Mouse (Mus musculus): ENCODE results near the gene Lmf2.

Gene Lmf2

GRCm38 (mm10) chr15:89355241-89356187 is at the start of gene Lmf2, which contains the start of gene Ncaph2:
Gene Lmf2 (minus strand): TSS chr15:89355659.
Gene Ncaph2 (plus strand): TSS chr15:89355719.
- peak; percentile 98 for DNase-seq

- DNase-seq, result no peak
Measured at GRCm38 (mm10) chr15:89404831-89405623, 49.6 kb upstream of the Lmf2 start.

GRCm38 (mm10) chr15:89402471-89402870 is 47.0 kb upstream of the Lmf2 start:
- DNase-seq, result no peak

GRCm38 (mm10) chr15:89399716-89400115 is 44.3 kb upstream of the Lmf2 start:
- DNase-seq, result no peak

- DNase-seq, result no peak
Measured at GRCm38 (mm10) chr15:89398146-89398545, 42.7 kb upstream of the Lmf2 start.

GRCm38 (mm10) chr15:89396883-89397282 is 41.4 kb upstream of the Lmf2 start:
- DNase-seq, result no peak

GRCm38 (mm10) chr15:89390081-89390480 is 34.6 kb upstream of the Lmf2 start:
- no peak for DNase-seq

GRCm38 (mm10) chr15:89387127-89387526 is 31.7 kb upstream of the Lmf2 start:
- no peak for DNase-seq

- DNase-seq, result no peak
Measured at GRCm38 (mm10) chr15:89384617-89385016, 29.2 kb upstream of the Lmf2 start, which contains the start of gene Klhdc7b. Gene Klhdc7b (plus strand): TSS chr15:89384917.

- no peak for DNase-seq
Measured at GRCm38 (mm10) chr15:89379429-89379828, 24.0 kb upstream of the Lmf2 start.

- peak; percentile 52 for DNase-seq
Measured at GRCm38 (mm10) chr15:89378831-89379401, 23.5 kb upstream of the Lmf2 start, which contains the start of gene Odf3b. Gene Odf3b (minus strand): TSS chr15:89379282.

GRCm38 (mm10) chr15:89377938-89378828 is 22.7 kb upstream of the Lmf2 start:
- peak; percentile 21 for DNase-seq

GRCm38 (mm10) chr15:89377362-89377761 is 21.9 kb upstream of the Lmf2 start:
- peak; percentile 20 for DNase-seq

GRCm38 (mm10) chr15:89376957-89377356 is 21.5 kb upstream of the Lmf2 start, which contains the start of gene Tymp:
Gene Tymp (minus strand): TSS chr15:89377039.
- no peak for DNase-seq

GRCm38 (mm10) chr15:89376040-89376439 is 20.6 kb upstream of the Lmf2 start:
- DNase-seq, result no peak

- no peak for DNase-seq
Measured at GRCm38 (mm10) chr15:89374801-89375534, 19.5 kb upstream of the Lmf2 start.

GRCm38 (mm10) chr15:89374340-89374739 is 18.9 kb upstream of the Lmf2 start:
- DNase-seq, result no peak

GRCm38 (mm10) chr15:89373762-89374248 is 18.3 kb upstream of the Lmf2 start, which contains the start of gene Sco2:
Gene Sco2 (minus strand): TSS chr15:89373846.
- peak; percentile 95 for DNase-seq

- DNase-seq, result peak; percentile 89
Measured at GRCm38 (mm10) chr15:89373027-89373761, 17.7 kb upstream of the Lmf2 start.

GRCm38 (mm10) chr15:89372536-89372935 is 17.1 kb upstream of the Lmf2 start:
- no peak for DNase-seq
